Mouse (Mus musculus) forebrain, embryonic 11.5 days (tissue): ENCODE data around the gene Ankub1. TPM values are rescaled to one million over a fixed set of nuclear protein-coding genes. Genes with fewer than 3 reads are reported as not detected.

Experiments used
- ATAC-seq: fragments of 200-750 bp; cut with Nextera tagmentation; replicated peaks from 2 replicates; pipeline ENCODE4 v1.8.0; 2017; ENCODE audit warnings: moderate TSS enrichment; ENCODE audit not compliant: low FRiP score
- DNase-seq: peaks from one replicate; pipeline ENCODE4 v3.0.0-alpha.2; 2017; ENCODE audit warnings: low spot score
- H3K27ac ChIP-seq: fragments of 300-500 bp; sonication (generic); 2 replicates; pipeline ENCODE4 v1.5.1; 2014; ENCODE audit warnings: low read depth, low read length
- H3K27me3 ChIP-seq: fragments of 300-500 bp; sonication (generic); 2 replicates; pipeline ENCODE4 v1.6.1; 2014; ENCODE audit warnings: mild to moderate bottlenecking, low read length, mixed read lengths; ENCODE audit not compliant: control insufficient read depth, insufficient read depth
- H3K36me3 ChIP-seq: fragments of 300-500 bp; sonication (generic); 2 replicates; pipeline ENCODE4 v1.6.1; 2014; ENCODE audit warnings: mild to moderate bottlenecking, low read length, moderate library complexity, mixed read lengths; ENCODE audit not compliant: control insufficient read depth, insufficient read depth
- H3K4me1 ChIP-seq: fragments of 300-500 bp; sonication (generic); replicated peaks from 2 replicates; pipeline ENCODE4 v1.6.1; 2014; ENCODE audit warnings: low read length, mixed read lengths; ENCODE audit not compliant: control insufficient read depth, insufficient read depth
- H3K4me2 ChIP-seq: fragments of 300-500 bp; sonication (generic); 2 replicates; pipeline ENCODE4 v1.6.1; 2014; ENCODE audit warnings: low read depth, mild to moderate bottlenecking, low read length, moderate library complexity, mixed read lengths; ENCODE audit not compliant: severe bottlenecking
- H3K4me3 ChIP-seq: fragments of 300-500 bp; sonication (generic); 2 replicates; pipeline ENCODE4 v1.5.1; 2014; ENCODE audit warnings: low read depth, low read length
- H3K9ac ChIP-seq: fragments of 300-500 bp; sonication (generic); 2 replicates; pipeline ENCODE4 v1.6.1; 2014; ENCODE audit warnings: low read length
- H3K9me3 ChIP-seq: fragments of 300-500 bp; sonication (generic); 2 replicates; pipeline ENCODE4 v1.6.1; 2016; ENCODE audit warnings: low read length, mixed read lengths; ENCODE audit not compliant: control insufficient read depth
- WGBS: fragments of 180-500 bp; shearing (Covaris S2); extraction: QIAGEN DNeasy Blood & Tissue Kit; methylation state at CpG from one replicate; pipeline ENCODE4 v1.1.7; 2014; 5-methylcytosine and 5-hydroxymethylcytosine counted together
- polyA plus RNA-seq: library from polyadenylated mRNA; unstranded; fragments of >200 nt; fragmentation: Nextera tagmentation; extraction: Ambion mirVana; gene quantifications from 2 replicates; pipeline ENCODE4 v1.2.1, GENCODE M21; 2014

Gene Ankub1
- polyA plus RNA-seq, 1 experiment from 2014 or later = not detected

- Histone ChIP-seq H3K4me1 (no peaks in the 10 kb centered on the region), H3K27me3 (no peaks in the 10 kb centered on the region), H3K36me3 (no peaks in the 10 kb centered on the region), H3K4me2 (no peak overlapping the region), H3K27ac (no peak overlapping the region), H3K4me3 (no peak overlapping the region), H3K9ac (no peak overlapping the region), H3K9me3 (no peaks in the 10 kb centered on the region)
- ATAC-seq (no peak), DNase-seq (no peak)
- WGBS = 89% methylated on average over 4 of the region's 4 CpGs
Observed at GRCm38 (mm10) chr3:57691772-57692171, 827 bp downstream of the Ankub1 start.

GRCm38 (mm10) chr3:57677786-57678185, 14.8 kb downstream of the Ankub1 start:
- Histone ChIP-seq H3K36me3 (no peaks in the 10 kb centered on the region), H3K27ac (no peak overlapping the region), H3K4me2 (no peak overlapping the region), H3K4me1 (no peaks in the 10 kb centered on the region), H3K4me3 (no peak overlapping the region), H3K27me3 (no peaks in the 10 kb centered on the region), H3K9me3 (no peaks in the 10 kb centered on the region), H3K9ac (no peak overlapping the region)
- no peak for ATAC-seq
- no peak for DNase-seq

- H3K4me3 ChIP-seq = no peak overlapping the region
- 87% methylated on average over 2 of the region's 2 CpGs for WGBS
- no peak overlapping the region for H3K4me2 ChIP-seq
- no peaks in the 10 kb centered on the region for H3K4me1 ChIP-seq
- DNase-seq (no peak), ATAC-seq (no peak)
- H3K36me3 ChIP-seq = no peaks in the 10 kb centered on the region
- no peaks in the 10 kb centered on the region for H3K9me3 ChIP-seq
- no peaks in the 10 kb centered on the region for H3K27me3 ChIP-seq
- no peak overlapping the region for H3K27ac ChIP-seq
- no peak overlapping the region for H3K9ac ChIP-seq
Observed at GRCm38 (mm10) chr3:57674075-57674474, 18.5 kb downstream of the Ankub1 start.

DNA sequence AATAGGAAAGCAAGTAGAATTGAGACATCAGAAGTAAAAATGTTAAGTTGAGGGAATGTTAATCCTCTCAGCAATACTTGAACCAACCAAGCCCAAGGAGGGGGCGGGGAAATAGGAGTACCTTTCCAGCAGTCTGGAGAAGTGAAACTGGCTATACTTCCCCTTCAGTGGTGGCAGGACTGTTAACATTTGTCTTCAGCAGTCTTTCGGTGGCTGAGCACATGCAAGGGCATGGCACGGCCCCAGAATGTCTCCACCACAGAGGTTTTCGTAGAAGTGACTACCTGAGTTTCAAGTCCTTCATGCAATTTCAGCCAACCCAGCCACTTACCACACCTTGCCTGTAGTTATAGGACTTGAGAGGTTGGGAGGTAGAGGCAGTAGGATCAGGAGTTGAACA, 19.0 kb downstream of the Ankub1 start:
- no peak overlapping the region for H3K4me3 ChIP-seq
- no peaks in the 10 kb centered on the region for H3K9me3 ChIP-seq
- H3K27me3 ChIP-seq = no peaks in the 10 kb centered on the region
- no peaks in the 10 kb centered on the region for H3K4me1 ChIP-seq
- no peak overlapping the region for H3K4me2 ChIP-seq
- H3K27ac ChIP-seq = no peak overlapping the region
- DNase-seq (no peak), ATAC-seq (no peak)
- no peak overlapping the region for H3K9ac ChIP-seq
- H3K36me3 ChIP-seq = no peaks in the 10 kb centered on the region
- WGBS = 88% methylated on average over 4 of the region's 4 CpGs

GRCm38 (mm10) chr3:57667054-57667723, 25.4 kb downstream of the Ankub1 start:
- H3K36me3 ChIP-seq = no peaks in the 10 kb centered on the region
- no peak overlapping the region for H3K9ac ChIP-seq
- H3K4me2 ChIP-seq = peak overlapping the region; percentile 16; the same call in 1 of the 2 replicates
- WGBS = 35% methylated on average over 14 of the region's 14 CpGs
- H3K9me3 ChIP-seq = no peaks in the 10 kb centered on the region
- 0 out of 2 replicates have a peak, but pooled peaks have one; percentile 70 for ATAC-seq
- no peak overlapping the region for H3K4me3 ChIP-seq
- no peaks in the 10 kb centered on the region for H3K27me3 ChIP-seq
- H3K27ac ChIP-seq = no peak overlapping the region
- peak; percentile 78 for DNase-seq
- H3K4me1 ChIP-seq = no peaks in the 10 kb centered on the region

DNA sequence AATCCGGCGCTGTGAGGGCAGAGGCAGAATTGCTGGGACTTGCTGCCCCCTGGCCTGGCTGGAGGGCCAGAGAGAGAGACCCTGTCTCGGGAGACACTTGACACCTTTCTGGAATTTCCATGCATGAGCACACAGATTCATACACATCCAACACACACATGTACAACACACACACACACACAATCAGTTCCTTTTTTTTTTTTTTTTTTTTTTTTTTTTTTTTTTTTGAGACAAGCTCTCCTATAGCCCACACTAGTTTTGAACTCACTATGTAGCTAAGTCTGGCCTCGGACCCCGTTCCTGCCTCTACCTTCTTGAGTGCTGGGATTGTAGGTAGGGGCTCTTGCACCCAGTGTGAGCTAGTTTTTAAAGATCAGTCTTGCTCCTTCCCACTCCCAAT, 26.7 kb downstream of the Ankub1 start:
- Histone ChIP-seq H3K27ac (no peak overlapping the region), H3K27me3 (no peaks in the 10 kb centered on the region), H3K36me3 (no peaks in the 10 kb centered on the region), H3K9ac (no peak overlapping the region), H3K4me3 (no peak overlapping the region), H3K4me2 (no peak overlapping the region), H3K4me1 (no peaks in the 10 kb centered on the region), H3K9me3 (no peaks in the 10 kb centered on the region)
- 84% methylated on average over 5 of the region's 5 CpGs for WGBS
- DNase-seq (no peak), ATAC-seq (no peak)

DNA sequence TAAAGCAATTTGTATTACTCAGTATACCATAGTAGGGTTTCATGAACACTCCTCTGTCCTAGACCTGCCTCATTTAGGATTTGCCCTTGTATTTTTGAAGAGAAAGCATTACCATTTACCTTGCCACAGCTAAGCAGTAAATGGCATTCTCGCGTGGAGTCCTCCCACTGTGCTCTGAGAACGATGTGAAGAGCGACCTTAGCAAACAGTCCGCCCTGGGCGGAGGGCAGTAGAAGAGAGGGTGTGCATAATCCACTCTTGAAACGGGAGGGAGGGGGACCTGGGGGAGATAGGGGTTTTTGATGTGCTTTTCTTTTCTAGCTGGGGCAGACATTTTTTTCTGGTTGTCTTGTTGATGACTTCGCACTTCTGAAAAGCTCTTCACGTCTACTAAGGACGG, 27.9 kb downstream of the Ankub1 start:
- Histone ChIP-seq H3K9ac (no peak overlapping the region), H3K4me1 (no peaks in the 10 kb centered on the region), H3K27me3 (no peaks in the 10 kb centered on the region), H3K4me3 (no peak overlapping the region), H3K4me2 (no peak overlapping the region), H3K36me3 (no peaks in the 10 kb centered on the region), H3K9me3 (no peaks in the 10 kb centered on the region), H3K27ac (no peak overlapping the region)
- ATAC-seq (no peak), DNase-seq (no peak)
- 78% methylated on average over 10 of the region's 10 CpGs for WGBS

DNA sequence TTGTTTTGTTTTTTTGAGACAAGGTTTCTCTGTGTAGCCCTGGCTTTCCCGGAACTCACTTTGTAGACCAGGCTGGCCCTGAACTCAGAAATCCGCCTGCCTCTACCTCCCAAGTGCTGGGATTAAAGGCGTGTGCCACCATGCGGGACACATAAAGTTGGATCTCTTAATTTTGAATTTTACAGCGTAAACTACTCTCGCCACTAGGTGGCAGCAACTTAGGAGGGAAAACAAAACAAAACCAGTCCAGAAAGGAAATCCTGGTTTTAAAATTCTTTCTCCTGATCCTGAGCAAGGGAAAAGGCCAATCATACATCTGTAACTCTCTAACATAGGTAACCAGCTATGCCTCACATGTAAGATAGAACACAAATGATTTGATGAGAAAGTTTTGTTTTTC, 28.9 kb downstream of the Ankub1 start:
- Histone ChIP-seq H3K9me3 (no peaks in the 10 kb centered on the region), H3K27me3 (no peaks in the 10 kb centered on the region), H3K36me3 (no peaks in the 10 kb centered on the region), H3K4me2 (no peak overlapping the region), H3K4me3 (no peak overlapping the region), H3K4me1 (no peaks in the 10 kb centered on the region), H3K9ac (no peak overlapping the region), H3K27ac (no peak overlapping the region)
- 20% methylated on average over 6 of the region's 6 CpGs for WGBS
- DNase-seq (peak; percentile 56), ATAC-seq (peak; percentile 33; the same call in 1 of the 2 replicates)

DNA sequence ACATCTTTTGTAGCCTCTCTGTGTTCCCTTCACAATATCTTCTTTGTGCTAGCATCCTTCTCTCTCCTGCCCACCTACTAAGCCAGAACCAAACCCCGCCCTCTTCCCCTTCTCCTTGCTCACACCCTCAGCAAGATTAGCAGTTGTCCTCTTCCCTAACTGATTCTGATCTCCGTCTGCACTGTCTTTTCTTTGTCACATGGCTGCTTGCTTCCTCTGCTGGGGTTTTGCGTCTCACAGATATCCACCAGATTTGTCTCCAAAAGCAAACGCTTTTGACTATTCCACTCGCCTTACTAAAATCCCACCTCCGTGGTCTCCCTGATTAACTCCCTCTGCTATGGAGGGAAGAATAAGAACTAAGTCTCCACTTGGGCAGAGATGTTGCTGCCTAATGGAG, 34.0 kb downstream of the Ankub1 start:
- ATAC-seq (no peak), DNase-seq (no peak)
- WGBS = 71% methylated on average over 6 of the region's 6 CpGs
- no peaks in the 10 kb centered on the region for H3K4me1 ChIP-seq
- H3K36me3 ChIP-seq = no peaks in the 10 kb centered on the region
- H3K4me3 ChIP-seq = no peak overlapping the region
- no peak overlapping the region for H3K4me2 ChIP-seq
- H3K9me3 ChIP-seq = no peaks in the 10 kb centered on the region
- H3K27me3 ChIP-seq = no peaks in the 10 kb centered on the region
- no peak overlapping the region for H3K27ac ChIP-seq
- no peak overlapping the region for H3K9ac ChIP-seq
